Mouse (Mus musculus): ENCODE results near the gene Git1. TPM values are rescaled to one million over a fixed set of nuclear protein-coding genes. Genes with fewer than 3 reads are reported as not detected.
"Not testable (repeated sequence)": the region's sequence is repeated elsewhere in the genome, so short reads cannot be mapped to it uniquely, and the experiment has no call there.

Git1 gene
- polyA plus RNA-seq, 1 experiment: not detected

GRCm38 (mm10) chr11:77519043-77519442 lies 25.7 kb downstream of the Git1 start, which contains the start of gene Gm10392:
Gm10392 (minus strand) TSS chr11:77519198.
- no peak within 1 kb of the TSS for H3K4me3 ChIP-seq (ENCODE audit: insufficient read depth, low read depth, low read length)
- H3K27ac ChIP-seq (ENCODE audit: insufficient read depth, low read depth, low read length): peak within 1 kb of the TSS; percentile 18; the same call in 1 of the 2 replicates
- WGBS: 81% methylated on average over 5 of the region's 5 CpGs
- TF ChIP-seq POLR2A (IDR thresholded peaks at IDR 0.05; ENCODE audit: insufficient read depth, low read depth, low read length) (no peak), CTCF (IDR thresholded peaks at IDR 0.05; ENCODE audit: insufficient read depth, low read depth, low read length) (no peak)
- peaks cover 16% of the 10 kb centered on the region for H3K4me1 ChIP-seq (ENCODE audit: control insufficient read depth, insufficient read depth, low read length)

GRCm38 (mm10) chr11:77520601-77521529 lies 27.5 kb downstream of the Git1 start:
- no peak overlapping the region for H3K4me3 ChIP-seq (ENCODE audit: insufficient read depth, low read depth, low read length)
- TF ChIP-seq CTCF (IDR thresholded peaks at IDR 0.05; ENCODE audit: insufficient read depth, low read depth, low read length): no peak
- H3K27ac ChIP-seq (ENCODE audit: insufficient read depth, low read depth, low read length): no peak overlapping the region
- no peaks in the 10 kb centered on the region for H3K4me1 ChIP-seq (ENCODE audit: control insufficient read depth, insufficient read depth, low read length)
- 46% methylated on average over 5 of the region's 5 CpGs for WGBS

GRCm38 (mm10) chr11:77525804-77526486 lies 32.6 kb downstream of the Git1 start:
- Histone ChIP-seq H3K27ac (ENCODE audit: insufficient read depth, low read depth, low read length) (no peak overlapping the region), H3K4me3 (ENCODE audit: insufficient read depth, low read depth, low read length) (no peak overlapping the region)

GRCm38 (mm10) chr11:77528420-77528819 lies 35.1 kb downstream of the Git1 start:
- H3K4me3 ChIP-seq (ENCODE audit: insufficient read depth, low read depth, low read length); H3K4me1 ChIP-seq (ENCODE audit: control insufficient read depth, insufficient read depth, low read length); H3K27ac ChIP-seq (ENCODE audit: insufficient read depth, low read depth, low read length): not testable (repeated sequence)
- WGBS: 94% methylated on average over 3 of the region's 3 CpGs

More at GRCm38 (mm10) chr11:77525804-77526486, 32.6 kb downstream of the Git1 start:
- no peaks in the 10 kb centered on the region for H3K4me1 ChIP-seq (ENCODE audit: control insufficient read depth, insufficient read depth, low read length)
- TF ChIP-seq CTCF (IDR thresholded peaks at IDR 0.05; ENCODE audit: insufficient read depth, low read depth, low read length) (no peak), POLR2A (IDR thresholded peaks at IDR 0.05; ENCODE audit: insufficient read depth, low read depth, low read length) (no peak)
- WGBS: 79% methylated on average over 3 of the region's 3 CpGs

- WGBS: 95% methylated on average over 3 of the region's 3 CpGs
- Histone ChIP-seq H3K4me3 (ENCODE audit: insufficient read depth, low read depth, low read length) (no peak overlapping the region), H3K27ac (ENCODE audit: insufficient read depth, low read depth, low read length) (no peak overlapping the region), H3K4me1 (ENCODE audit: control insufficient read depth, insufficient read depth, low read length) (no peaks in the 10 kb centered on the region)
- TF ChIP-seq POLR2A (IDR thresholded peaks at IDR 0.05; ENCODE audit: insufficient read depth, low read depth, low read length) (no peak), CTCF (IDR thresholded peaks at IDR 0.05; ENCODE audit: insufficient read depth, low read depth, low read length) (no peak)
Measured at GRCm38 (mm10) chr11:77529644-77530043, 36.3 kb downstream of the Git1 start.

GRCm38 (mm10) chr11:77530862-77531261 lies 37.5 kb downstream of the Git1 start:
- Histone ChIP-seq H3K27ac (ENCODE audit: insufficient read depth, low read depth, low read length) (no peak overlapping the region), H3K4me3 (ENCODE audit: insufficient read depth, low read depth, low read length) (no peak overlapping the region), H3K4me1 (ENCODE audit: control insufficient read depth, insufficient read depth, low read length) (no peaks in the 10 kb centered on the region)
- TF ChIP-seq POLR2A (IDR thresholded peaks at IDR 0.05; ENCODE audit: insufficient read depth, low read depth, low read length) (no peak), CTCF (IDR thresholded peaks at IDR 0.05; ENCODE audit: insufficient read depth, low read depth, low read length) (no peak)
- 92% methylated on average over 2 of the region's 2 CpGs for WGBS

GRCm38 (mm10) chr11:77532202-77532846 lies 39.0 kb downstream of the Git1 start:
- TF ChIP-seq POLR2A (IDR thresholded peaks at IDR 0.05; ENCODE audit: insufficient read depth, low read depth, low read length): no peak
- no peak for TF ChIP-seq CTCF (IDR thresholded peaks at IDR 0.05; ENCODE audit: insufficient read depth, low read depth, low read length)
- Histone ChIP-seq H3K27ac (ENCODE audit: insufficient read depth, low read depth, low read length) (no peak overlapping the region), H3K4me1 (ENCODE audit: control insufficient read depth, insufficient read depth, low read length) (no peaks in the 10 kb centered on the region), H3K4me3 (ENCODE audit: insufficient read depth, low read depth, low read length) (no peak overlapping the region)
- WGBS: 72% methylated on average over 4 of the region's 4 CpGs

- Histone ChIP-seq H3K27ac (ENCODE audit: insufficient read depth, low read depth, low read length) (no peak overlapping the region), H3K4me1 (ENCODE audit: control insufficient read depth, insufficient read depth, low read length) (no peaks in the 10 kb centered on the region), H3K4me3 (ENCODE audit: insufficient read depth, low read depth, low read length) (no peak overlapping the region)
- 79% methylated on average over 7 of the region's 7 CpGs for WGBS
- no peak for TF ChIP-seq POLR2A (IDR thresholded peaks at IDR 0.05; ENCODE audit: insufficient read depth, low read depth, low read length)
- TF ChIP-seq CTCF (IDR thresholded peaks at IDR 0.05; ENCODE audit: insufficient read depth, low read depth, low read length): no peak
Measured at GRCm38 (mm10) chr11:77545261-77545660, 51.9 kb downstream of the Git1 start.

Other genes with a start within 250 kb of the Git1 start
- not detected in 2 replicates for gene Coro6, start 31.2 kb upstream of the Git1 start, polyA plus RNA-seq (2012; ENCODE audit: insufficient read depth, insufficient read length, low replicate concordance, missing spikeins)
- gene Ankrd13b, start 3.9 kb upstream of the Git1 start, polyA plus RNA-seq (2012; ENCODE audit: insufficient read depth, insufficient read length, low replicate concordance, missing spikeins): not detected in 2 replicates
- gene Abhd15, start 21.6 kb downstream of the Git1 start, polyA plus RNA-seq (2012; ENCODE audit: insufficient read depth, insufficient read length, low replicate concordance, missing spikeins): not detected in 2 replicates
- gene Trp53i13, start 22.4 kb downstream of the Git1 start, polyA plus RNA-seq (2012; ENCODE audit: insufficient read depth, insufficient read length, low replicate concordance, missing spikeins): not detected in 2 replicates
- gene Gm10392, start 25.6 kb downstream of the Git1 start, polyA plus RNA-seq (2012; ENCODE audit: insufficient read depth, insufficient read length, low replicate concordance, missing spikeins): not detected in 2 replicates
- gene Taok1, start 114.3 kb downstream of the Git1 start, polyA plus RNA-seq (2012; ENCODE audit: insufficient read depth, insufficient read length, low replicate concordance, missing spikeins): 34.1 and 50.5 TPM in 2 replicates
- 249 TPM in 1 of 2 replicates, not detected in the other for gene Nufip2, start 192.6 kb downstream of the Git1 start, polyA plus RNA-seq (2012; ENCODE audit: insufficient read depth, insufficient read length, low replicate concordance, missing spikeins)
- not detected in 2 replicates for gene Cryba1, start 231.7 kb downstream of the Git1 start, polyA plus RNA-seq (2012; ENCODE audit: insufficient read depth, insufficient read length, low replicate concordance, missing spikeins)